Mouse (Mus musculus): ENCODE results near the gene Tmem198b.

Gene Tmem198b

DNA sequence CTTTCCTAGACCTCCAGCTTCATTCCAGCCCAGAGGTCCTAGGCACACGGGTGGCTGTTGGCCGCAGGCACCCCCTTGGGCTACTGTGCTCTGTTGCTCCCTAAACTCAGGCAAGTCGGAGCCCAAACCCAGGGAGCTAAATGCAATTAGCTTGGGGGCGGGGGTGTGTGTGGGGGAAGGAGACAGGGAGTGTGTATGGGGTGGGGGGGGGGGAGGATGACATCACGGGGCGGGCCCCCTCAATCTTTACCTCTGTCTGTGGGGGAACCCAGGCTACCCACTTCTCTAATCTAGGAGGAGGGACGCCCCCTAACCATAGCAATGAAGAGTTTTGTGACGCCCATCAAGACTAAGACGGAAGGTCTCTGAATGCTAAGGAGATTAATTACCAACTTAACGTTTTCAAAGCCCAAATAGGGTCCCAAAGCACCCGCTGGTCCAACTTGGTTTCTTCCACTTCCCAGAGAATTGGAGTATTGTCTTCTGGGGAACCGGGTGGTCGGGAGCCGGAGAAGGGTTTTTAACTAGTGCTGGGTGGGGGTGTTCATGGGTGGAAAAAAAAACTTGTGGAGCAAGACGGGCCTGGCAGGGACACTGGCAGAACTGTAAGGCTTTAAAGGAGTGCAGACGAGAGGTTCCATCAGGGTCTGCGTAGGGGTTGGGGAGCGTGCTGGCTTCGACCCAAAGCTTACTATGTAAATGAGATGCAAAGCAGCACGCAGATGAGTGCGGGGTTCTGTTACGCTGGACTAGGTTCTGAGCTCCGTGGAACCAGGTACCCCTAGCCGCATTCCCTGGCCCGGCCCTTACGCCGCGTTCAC lies at the start of gene Tmem198b:
TSS of gene Tmem198b (minus strand) at position 100 of the 821 bp plus-strand sequence.
- no peak for TF ChIP-seq GATA4 (IDR thresholded peaks at IDR 0.05; ENCODE audit: insufficient replicate concordance, low read length)

DNA sequence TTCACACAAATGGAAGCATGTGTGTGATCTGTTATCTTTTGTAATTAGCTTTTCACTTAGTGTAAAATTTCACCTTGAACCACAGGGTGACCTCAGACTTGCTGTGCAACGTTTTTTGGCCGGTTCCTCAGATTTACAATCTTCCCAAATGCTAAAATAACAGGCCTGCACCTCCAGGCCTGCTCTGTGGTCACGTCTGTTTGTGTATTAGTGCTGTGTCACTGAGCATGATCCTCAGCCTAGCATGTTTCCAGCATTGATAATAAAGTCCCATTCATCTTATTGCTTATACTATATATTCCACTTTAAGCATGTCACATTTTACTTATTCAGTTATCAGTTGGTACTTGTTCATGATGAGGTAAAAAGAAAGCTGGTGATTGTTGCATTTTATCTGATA lies 46.2 kb upstream of the Tmem198b start:
- no peak for TF ChIP-seq GATA4 (IDR thresholded peaks at IDR 0.05; ENCODE audit: insufficient replicate concordance, low read length)

DNA sequence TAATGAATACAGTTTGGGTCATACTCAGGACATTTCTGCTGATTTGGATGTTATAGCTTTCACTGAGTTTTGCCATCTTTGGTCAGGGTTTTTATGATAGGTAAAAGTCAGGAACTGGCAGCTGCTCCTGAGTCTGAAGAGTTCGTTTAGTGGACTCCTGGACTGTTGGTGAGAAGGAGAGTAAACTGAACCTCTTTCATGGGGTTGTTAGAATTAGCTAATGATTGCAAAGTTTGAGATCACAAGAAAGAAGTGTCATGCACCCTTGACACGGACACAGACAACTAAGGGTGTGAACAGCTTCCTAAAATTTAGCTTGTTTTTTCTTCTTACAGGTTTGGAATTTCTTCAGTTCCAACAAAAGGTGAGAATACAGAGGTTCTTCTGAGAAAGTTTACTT lies 44.3 kb upstream of the Tmem198b start:
- no peak for TF ChIP-seq GATA4 (IDR thresholded peaks at IDR 0.05; ENCODE audit: insufficient replicate concordance, low read length)

DNA sequence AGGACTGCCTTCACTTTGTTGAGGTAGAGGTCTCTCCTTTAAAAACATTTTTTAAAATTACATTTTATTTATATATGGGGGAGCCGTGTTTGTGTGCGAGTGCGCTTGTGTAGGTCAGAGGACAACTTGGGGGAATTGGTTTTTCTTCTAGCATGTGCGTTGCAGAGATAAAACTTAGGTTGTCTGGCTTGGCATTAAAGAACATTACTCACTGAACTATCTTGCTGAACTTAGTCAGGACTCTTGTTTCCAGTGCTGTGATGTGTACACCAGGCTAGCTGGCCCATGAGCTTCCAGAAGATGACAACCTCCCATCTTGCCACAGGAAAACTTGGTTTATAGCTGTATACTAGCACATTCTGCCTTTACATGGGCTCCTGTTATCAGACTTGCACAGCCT lies 42.5 kb upstream of the Tmem198b start:
- no peak for TF ChIP-seq GATA4 (IDR thresholded peaks at IDR 0.05; ENCODE audit: insufficient replicate concordance, low read length)

DNA sequence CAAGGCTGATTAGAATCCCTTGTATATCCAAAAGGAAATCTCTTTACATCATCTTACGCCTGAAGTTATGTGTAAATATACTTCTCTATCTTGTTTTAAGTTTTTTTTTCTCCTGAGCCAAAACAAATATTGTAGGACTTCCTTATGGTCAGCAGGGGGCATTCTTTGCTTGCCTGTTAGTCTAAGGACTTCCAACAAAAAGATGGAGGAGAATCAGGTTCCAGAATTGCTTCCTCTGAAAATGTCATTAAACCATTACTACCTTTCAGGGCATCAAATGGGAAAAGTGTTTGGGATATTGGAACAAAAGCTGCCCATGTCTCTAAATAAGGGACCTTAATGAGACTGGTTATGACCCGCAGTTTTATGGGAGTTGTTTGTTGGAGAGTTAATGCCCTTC lies 41.3 kb upstream of the Tmem198b start:
- no peak for TF ChIP-seq GATA4 (IDR thresholded peaks at IDR 0.05; ENCODE audit: insufficient replicate concordance, low read length)

DNA sequence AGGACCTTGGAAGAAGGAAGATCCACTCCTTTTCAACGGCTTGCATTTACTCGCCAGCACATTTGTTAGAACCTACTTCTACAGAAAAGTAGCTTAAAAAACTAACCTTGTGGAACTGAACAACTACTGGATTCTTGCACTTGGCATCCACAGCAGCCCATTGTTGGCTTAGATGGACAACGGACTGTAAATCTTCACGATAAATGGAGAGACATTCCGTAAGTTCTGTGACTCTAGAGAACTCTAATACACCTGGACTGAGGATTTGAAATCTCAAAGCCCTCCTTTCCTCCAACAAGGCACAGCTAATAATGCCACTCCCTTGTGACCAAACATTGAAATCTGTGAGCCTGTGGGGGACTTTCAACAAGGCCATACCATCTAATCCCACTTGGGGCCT lies 39.1 kb upstream of the Tmem198b start:
- TF ChIP-seq GATA4 (IDR thresholded peaks at IDR 0.05; ENCODE audit: insufficient replicate concordance, low read length), result no peak

DNA sequence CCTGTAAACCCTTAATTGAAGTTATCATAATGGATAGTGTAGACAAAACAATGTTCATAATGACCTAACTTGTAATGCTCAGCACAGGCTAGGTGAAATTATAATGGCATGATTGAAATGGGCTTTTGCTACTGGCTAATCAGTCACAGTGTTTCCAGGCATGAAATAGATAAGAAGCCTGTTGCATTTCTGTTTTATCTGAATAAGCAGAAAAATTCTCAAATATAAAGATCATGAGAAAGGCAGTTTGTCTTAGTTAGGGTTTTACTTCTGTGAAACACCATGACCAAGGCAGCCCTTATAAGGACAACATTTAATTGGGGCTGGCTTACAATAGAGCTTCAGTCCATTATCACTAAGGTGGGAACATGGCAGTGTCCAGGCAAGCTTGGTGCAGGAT lies 36.4 kb upstream of the Tmem198b start:
- TF ChIP-seq GATA4 (IDR thresholded peaks at IDR 0.05; ENCODE audit: insufficient replicate concordance, low read length), result no peak

DNA sequence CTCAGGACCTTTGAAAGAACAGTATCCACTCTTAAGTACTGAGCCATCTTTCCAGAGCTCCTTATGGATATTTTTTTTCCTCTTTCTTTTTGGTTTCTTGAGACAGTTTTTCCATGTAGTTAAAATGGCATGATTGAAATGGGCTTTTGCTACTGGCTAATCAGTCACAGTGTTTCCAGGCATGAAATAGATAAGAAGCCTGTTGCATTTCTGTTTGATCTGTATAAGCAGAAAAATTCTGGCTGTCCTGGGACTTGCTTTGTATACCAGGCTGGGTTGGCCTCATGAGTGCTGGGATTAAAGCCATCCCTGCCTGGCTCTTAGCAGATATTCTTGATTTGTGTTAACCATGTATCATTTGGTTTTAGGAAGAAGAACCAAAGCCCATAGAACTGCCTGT lies 35.3 kb upstream of the Tmem198b start:
- TF ChIP-seq GATA4 (IDR thresholded peaks at IDR 0.05; ENCODE audit: insufficient replicate concordance, low read length), result no peak

DNA sequence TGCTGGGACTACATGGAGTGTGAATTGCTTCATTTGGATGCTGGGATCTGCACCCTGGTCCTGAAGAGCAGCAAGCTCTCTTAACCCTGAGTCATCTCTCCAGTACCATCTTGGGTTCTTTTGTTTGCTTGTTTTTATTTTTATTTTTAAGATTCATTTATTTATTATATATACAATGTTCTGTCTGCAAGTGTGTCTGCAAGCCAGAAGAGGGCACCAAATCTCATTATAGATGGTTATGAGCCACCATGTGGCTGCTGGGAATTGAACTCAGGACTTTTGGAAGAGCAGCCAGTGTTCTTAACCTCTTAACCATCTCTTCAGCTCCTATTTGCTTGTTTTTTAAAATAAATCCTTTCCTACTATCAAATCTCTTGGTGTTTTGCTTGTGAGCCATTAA lies 33.2 kb upstream of the Tmem198b start:
- no peak for TF ChIP-seq GATA4 (IDR thresholded peaks at IDR 0.05; ENCODE audit: insufficient replicate concordance, low read length)

DNA sequence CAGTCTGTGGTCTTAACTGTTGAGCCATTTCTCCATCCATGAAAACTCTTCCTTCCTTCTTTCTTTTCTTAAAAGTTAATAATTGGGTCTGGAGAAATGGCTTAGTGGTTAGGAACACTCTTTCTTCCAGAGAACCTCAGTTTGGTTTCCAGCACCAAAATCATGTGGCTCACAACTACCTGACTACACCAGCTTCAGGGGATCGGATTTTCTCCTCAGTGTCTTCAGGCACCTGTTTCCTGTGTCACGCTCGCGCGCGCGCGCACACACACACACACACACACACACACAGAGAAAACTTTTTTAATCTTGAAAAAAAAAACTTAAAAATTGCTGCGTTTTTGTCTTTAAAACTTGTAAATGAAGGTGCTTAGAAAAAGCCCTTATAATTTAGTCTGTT lies 19.7 kb upstream of the Tmem198b start:
- no peak for TF ChIP-seq GATA4 (IDR thresholded peaks at IDR 0.05; ENCODE audit: insufficient replicate concordance, low read length)

DNA sequence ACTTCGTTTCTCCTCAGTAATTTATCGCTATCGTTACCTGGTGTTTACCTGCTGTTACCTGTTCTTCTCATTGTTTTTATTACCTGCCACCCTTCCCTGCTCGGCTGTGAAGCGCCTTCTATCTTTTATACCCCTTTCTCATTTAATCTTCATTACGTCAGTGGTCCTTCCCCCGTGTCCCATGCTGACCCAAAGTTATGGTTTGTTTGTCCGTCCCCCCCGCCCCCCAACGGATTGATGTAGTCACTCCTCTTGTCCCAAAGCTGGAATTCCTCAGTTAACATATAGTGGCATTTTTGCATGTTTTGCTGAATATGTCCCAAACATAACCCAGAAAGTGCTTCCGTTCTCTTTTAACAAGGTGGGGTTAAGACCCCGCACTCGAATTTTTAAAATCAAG lies 18.0 kb upstream of the Tmem198b start:
- TF ChIP-seq GATA4 (IDR thresholded peaks at IDR 0.05; ENCODE audit: insufficient replicate concordance, low read length), result no peak

DNA sequence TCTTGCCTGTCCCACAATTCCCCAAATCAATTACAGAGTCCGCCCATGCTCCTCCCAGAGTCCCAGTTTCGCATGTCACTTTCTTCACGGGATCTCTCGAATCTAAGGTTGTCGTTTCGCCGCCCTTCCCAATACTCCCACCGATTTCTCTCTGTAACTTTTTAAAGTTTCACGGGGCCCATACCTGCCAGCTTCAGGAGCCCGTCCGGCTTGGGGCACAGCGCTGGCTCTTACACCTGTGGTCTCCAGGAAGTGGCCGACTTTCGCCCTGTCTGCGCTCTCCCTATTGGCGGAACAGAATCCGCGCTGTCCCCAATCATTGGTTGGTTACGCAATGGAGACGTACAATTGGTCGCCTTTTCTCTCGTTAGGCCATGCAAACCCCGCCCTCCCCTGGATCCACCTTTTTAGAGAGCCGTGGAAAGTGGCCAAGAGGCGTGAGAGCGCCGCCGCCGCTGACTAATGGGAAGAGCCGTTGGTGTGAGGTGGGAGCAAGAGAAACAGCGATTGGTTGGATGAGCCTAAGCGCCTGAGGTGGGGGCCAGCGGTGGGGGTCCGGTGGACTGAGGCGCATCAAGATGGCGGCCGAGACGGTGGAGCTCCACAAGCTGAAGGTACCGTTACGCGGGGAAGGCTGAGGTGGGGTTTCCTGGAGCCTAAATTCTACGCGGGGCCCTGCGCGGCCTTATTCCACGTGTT lies 17.3 kb upstream of the Tmem198b start, which contains the start of gene Ormdl2:
TSS of gene Ormdl2 (minus strand) at position 288 of the 699 bp plus-strand sequence.
- no peak for TF ChIP-seq GATA4 (IDR thresholded peaks at IDR 0.05; ENCODE audit: insufficient replicate concordance, low read length)

DNA sequence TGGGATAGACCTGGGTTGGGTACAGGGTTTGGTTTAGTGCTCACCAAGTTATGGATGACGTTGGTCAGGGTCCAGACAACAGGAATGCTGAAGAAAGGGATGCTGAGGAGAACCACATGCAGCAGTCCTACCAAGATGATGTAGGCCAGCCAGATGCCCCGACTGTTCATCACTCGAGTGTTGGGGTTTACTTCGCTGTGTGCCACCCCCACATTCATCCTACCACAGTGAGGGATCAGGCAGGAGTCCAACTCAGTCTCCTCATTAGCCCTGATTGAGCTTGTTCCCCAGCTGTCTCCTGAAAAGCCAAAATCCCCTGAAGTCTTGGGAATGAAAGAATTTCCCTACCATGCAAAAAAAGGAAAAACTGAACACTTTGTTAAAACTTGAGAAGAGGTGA lies 16.0 kb upstream of the Tmem198b start:
- no peak for TF ChIP-seq GATA4 (IDR thresholded peaks at IDR 0.05; ENCODE audit: insufficient replicate concordance, low read length)

DNA sequence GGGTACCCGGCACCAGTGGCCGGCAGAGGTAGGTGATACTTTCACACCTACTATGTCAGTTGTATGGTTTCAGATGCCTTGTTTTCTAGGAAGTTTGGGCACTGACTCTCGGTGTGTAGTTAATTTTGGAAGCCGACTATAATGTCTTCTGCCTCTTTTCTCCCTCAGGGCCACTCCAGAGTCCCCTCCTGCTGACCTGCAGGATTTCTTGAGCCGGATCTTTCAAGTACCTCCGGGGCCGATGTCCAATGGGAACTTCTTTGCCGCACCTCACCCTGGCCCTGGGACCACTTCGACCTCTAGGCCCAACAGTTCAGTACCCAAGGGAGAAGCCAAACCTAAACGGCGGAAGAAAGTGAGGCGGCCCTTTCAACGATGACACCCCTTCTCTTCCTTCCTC lies 12.9 kb upstream of the Tmem198b start, which contains the start of gene Sarnp:
TSS of gene Sarnp (plus strand) at position 301 of the 400 bp plus-strand sequence.
- TF ChIP-seq GATA4 (IDR thresholded peaks at IDR 0.05; ENCODE audit: insufficient replicate concordance, low read length), result no peak

DNA sequence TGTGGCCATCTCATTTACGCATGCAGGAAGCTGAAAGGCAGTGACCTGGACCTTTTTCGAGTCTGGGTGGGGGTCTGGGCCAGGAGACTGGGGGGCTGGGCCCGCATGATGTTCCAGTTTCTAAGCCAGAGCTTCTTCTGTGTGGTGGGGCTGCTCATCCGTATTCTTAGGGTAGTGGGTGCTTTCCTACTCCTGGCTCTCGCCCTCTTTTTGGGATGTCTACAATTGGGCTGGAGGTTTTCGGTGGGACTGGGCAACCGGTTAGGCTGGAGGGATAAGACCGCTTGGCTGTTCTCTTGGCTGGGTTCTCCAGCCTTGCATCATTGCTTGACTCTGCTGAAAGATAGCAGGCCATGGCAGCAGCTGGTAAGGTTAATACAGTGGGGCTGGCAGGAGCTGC lies 2.8 kb upstream of the Tmem198b start:
- no peak for TF ChIP-seq GATA4 (IDR thresholded peaks at IDR 0.05; ENCODE audit: insufficient replicate concordance, low read length)

DNA sequence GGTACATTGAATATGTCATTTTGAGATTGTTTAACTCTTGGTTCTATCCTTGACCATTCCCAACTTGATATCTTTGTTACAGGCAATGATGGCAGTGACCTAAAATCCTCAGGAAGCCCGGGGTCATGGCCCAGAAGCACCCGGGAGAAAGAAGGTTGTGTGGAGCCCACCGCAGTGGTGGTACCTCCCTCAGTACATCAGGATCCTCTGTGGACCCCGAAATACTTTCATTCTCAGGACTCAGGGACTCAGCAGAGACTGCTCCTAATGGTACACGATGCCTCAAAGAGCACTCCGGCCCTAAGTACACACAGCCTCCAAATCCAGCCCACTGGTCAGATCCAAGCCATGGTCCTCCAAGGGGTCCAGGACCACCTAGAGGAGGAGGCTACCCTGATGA lies 1.9 kb upstream of the Tmem198b start:
- no peak for TF ChIP-seq GATA4 (IDR thresholded peaks at IDR 0.05; ENCODE audit: insufficient replicate concordance, low read length)
